In the genomic region with DNA sequence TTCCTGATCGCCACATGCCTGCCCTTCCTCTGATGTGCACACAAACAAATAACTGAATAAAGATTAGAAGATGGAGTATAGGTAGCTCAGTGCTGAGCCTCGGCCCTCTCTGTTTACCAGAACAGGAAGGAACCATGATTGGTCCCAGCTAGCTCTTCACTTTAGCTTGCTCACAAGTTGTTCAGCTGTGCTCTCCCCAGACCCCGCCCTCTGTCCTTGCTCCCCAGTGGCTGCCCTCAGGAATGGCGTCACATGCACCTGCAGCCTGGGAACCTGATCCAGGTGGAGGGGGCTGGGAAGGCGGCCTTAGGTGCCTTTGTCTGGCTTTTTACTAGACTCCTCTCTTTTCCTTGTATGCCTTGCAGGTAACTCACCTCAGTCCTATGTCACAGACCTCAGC, we compare ENCODE assay signal across 14 mouse cellular contexts. TPM values are rescaled to one million over a fixed set of nuclear protein-coding genes. Genes with fewer than 3 reads are reported as not detected.
DNase-seq lines count a peak whose midpoint lies in the region; ATAC-seq and TF ChIP-seq lines count a peak whose summit lies in the region.
"Had no signal": no experiment of that assay in that cellular context is flagged by ENCODE, and none has a peak within 500 bp of the region (broad histone marks: within the 10 kb centered on the region; RNA-seq: fewer than 3 reads in every experiment).

No protein-coding gene starts in this region.

- H3K4me2 ChIP-seq in embryonic facial prominence, embryonic 14.5 days (ENCODE audit: low read depth, low read length) = peak overlapping the region; percentile 43; the same call in 1 of the 2 replicates
- H3K4me2 ChIP-seq in kidney, postnatal 0 days (ENCODE audit: low read length) = peak overlapping the region; percentile 50; the same call in 1 of the 2 replicates
- H3K4me2 ChIP-seq in myocyte (ENCODE audit: low read depth) = peak overlapping the region; percentile 83
- H3K4me2 ChIP-seq: neural tube, embryonic 12.5 days had no signal

- peak overlapping the region; percentile 43; the same call in 1 of the 2 replicates for H3K9ac ChIP-seq in embryonic facial prominence, embryonic 14.5 days (ENCODE audit: low read depth, low read length)
- no peak overlapping the region for H3K9ac ChIP-seq in kidney, postnatal 0 days (ENCODE audit: low read depth, low read length)
- H3K9ac ChIP-seq: liver, postnatal 0 days; neural tube, embryonic 12.5 days had no signal

- DNase-seq in lung, adult 18-20 months = peak; percentile 78 to 88
- DNase-seq in lung, postnatal 14 days = no peak
- DNase-seq in embryonic facial prominence, embryonic 14.5 days (ENCODE audit: low spot score) = peak; percentile 71
- no peak for DNase-seq in kidney, postnatal 0 days (ENCODE audit: low spot score)
- DNase-seq in adrenal gland, adult 18-20 months (ENCODE audit: low spot score in 2 of 2) = no peak
- no peak for DNase-seq in urinary bladder, postnatal 36 days (ENCODE audit: low spot score in 2 of 2)
- DNase-seq in layer of hippocampus, adult 9-10 months (ENCODE audit: low spot score) = no peak
- DNase-seq: liver, postnatal 0 days had no signal

- peaks cover 19% of the 10 kb centered on the region for H3K4me1 ChIP-seq in embryonic facial prominence, embryonic 14.5 days (ENCODE audit: control insufficient read depth, insufficient read depth, low read length)
- H3K4me1 ChIP-seq in kidney, postnatal 0 days (replicated peaks; ENCODE audit: insufficient read depth, low read length) = peaks cover 18% of the 10 kb centered on the region; the same call in 1 of the 2 replicates

- no peak overlapping the region for H3ac ChIP-seq in myocyte (ENCODE audit: control insufficient read depth, insufficient read length)

- H3K4me3 ChIP-seq in embryonic facial prominence, embryonic 14.5 days (ENCODE audit: low read depth, low read length) = peak overlapping the region; percentile 20
- no peak overlapping the region for H3K4me3 ChIP-seq in kidney, postnatal 0 days (replicated peaks; ENCODE audit: low read depth, low read length)
- H3K4me3 ChIP-seq in myocyte = peak overlapping the region; percentile 94
- H3K4me3 ChIP-seq: erythroblast, embryonic 14.5 days; heart, embryonic 10.5 days; neural tube, embryonic 12.5 days had no signal

- no peaks in the 10 kb centered on the region for H3K36me3 ChIP-seq in embryonic facial prominence, embryonic 14.5 days (ENCODE audit: control insufficient read depth, insufficient read depth, low read length)
- no peaks in the 10 kb centered on the region for H3K36me3 ChIP-seq in kidney, postnatal 0 days (ENCODE audit: insufficient read depth, low read length)
- peaks cover 17% of the 10 kb centered on the region for H3K36me3 ChIP-seq in myocyte (ENCODE audit: control insufficient read depth, insufficient read depth)
- H3K36me3 ChIP-seq: heart, embryonic 10.5 days; neural tube, embryonic 12.5 days had no signal

- no peak for TF ChIP-seq POLR2A in myocyte (IDR thresholded peaks at IDR 0.05; ENCODE audit: insufficient read length, low read depth)

- WGBS in embryonic facial prominence, embryonic 14.5 days = 51% methylated on average over 5 of the region's 5 CpGs
- 67% methylated on average over 5 of the region's 5 CpGs for WGBS in kidney, postnatal 0 days

- no peaks in the 10 kb centered on the region for H3K9me3 ChIP-seq in embryonic facial prominence, embryonic 14.5 days (ENCODE audit: control insufficient read depth, low read length)
- no peaks in the 10 kb centered on the region for H3K9me3 ChIP-seq in kidney, postnatal 0 days (replicated peaks; ENCODE audit: low read length)
- H3K9me3 ChIP-seq: heart, embryonic 10.5 days; neural tube, embryonic 12.5 days had no signal

- peak; percentile 79 for ATAC-seq in embryonic facial prominence, embryonic 14.5 days (ENCODE audit: low read depth)
- peak; percentile 72 for ATAC-seq in kidney, postnatal 0 days (replicated peaks; ENCODE audit: low FRiP score, low read depth)
- ATAC-seq: Patski had no signal

- no peak for TF ChIP-seq CTCF in kidney, postnatal 0 days (IDR thresholded peaks at IDR 0.05; ENCODE audit: low read depth)

- no peaks in the 10 kb centered on the region for H3K27me3 ChIP-seq in embryonic facial prominence, embryonic 14.5 days (replicated peaks; ENCODE audit: control insufficient read depth, insufficient read depth, low read length)
- H3K27me3 ChIP-seq in kidney, postnatal 0 days (ENCODE audit: insufficient read depth, low read length) = no peaks in the 10 kb centered on the region
- H3K27me3 ChIP-seq in myocyte (ENCODE audit: control insufficient read depth, insufficient read depth, insufficient read length) = no peaks in the 10 kb centered on the region
- H3K27me3 ChIP-seq: neural tube, embryonic 12.5 days; Patski had no signal

- H3K27ac ChIP-seq in embryonic facial prominence, embryonic 14.5 days (replicated peaks; ENCODE audit: low read depth, low read length) = peak overlapping the region; percentile 82
- peak overlapping the region; percentile 51 for H3K27ac ChIP-seq in kidney, postnatal 0 days
- H3K27ac ChIP-seq: heart, embryonic 10.5 days; neural tube, embryonic 12.5 days had no signal

- H3K79me2 ChIP-seq in myocyte (ENCODE audit: control insufficient read depth, insufficient read depth) = peaks cover 40% of the 10 kb centered on the region

TF ChIP-seq in myocyte, 11 proteins besides CTCF, POLR2A, EP300 and RAD21:
- TF ChIP-seq MYOD1 (IDR thresholded peaks at IDR 0.05; ENCODE audit: control insufficient read depth in 1 of 3, insufficient read length in 2 of 3, low read depth in 2 of 3) (peak in 1 of 3 experiments; percentile 28), CEBPB (IDR thresholded peaks at IDR 0.05; ENCODE audit: insufficient read depth, poor library complexity, severe bottlenecking) (no peak), TCF12 (IDR thresholded peaks at IDR 0.05; ENCODE audit: insufficient read depth, poor library complexity, severe bottlenecking) (no peak), TCF3 (IDR thresholded peaks at IDR 0.05; ENCODE audit: insufficient read length, low read depth) (no peak), E2F4 (IDR thresholded peaks at IDR 0.05; ENCODE audit: insufficient read depth) (no peak), USF1 (IDR thresholded peaks at IDR 0.05; ENCODE audit: low read depth) (no peak), POLR2AphosphoS2 (IDR thresholded peaks at IDR 0.05; ENCODE audit: insufficient read length, low read depth) (no peak), REST (IDR thresholded peaks at IDR 0.05; ENCODE audit: insufficient read depth, insufficient read length) (no peak), MAX (IDR thresholded peaks at IDR 0.05; ENCODE audit: low read depth) (no peak), MYOG (IDR thresholded peaks at IDR 0.05; ENCODE audit: control insufficient read depth in 1 of 3, insufficient read depth in 1 of 3, insufficient read length in 2 of 3, low read depth in 2 of 3) (peak in 1 of 3 experiments; percentile 77)
TF ChIP-seq in myocyte: peak in this region for 2.

RNA-seq across cellular contexts. Expression of gene Arhgef2, which starts 9.4 kb away (rescaled TPM):
- polyA plus RNA-seq in embryonic facial prominence, embryonic 14.5 days (2014; fragmentation: Nextera tagmentation; extraction: Ambion mirVana) = 88.0 and 88.7 TPM in 2 replicates
- 53.7 and 65.4 TPM in 2 replicates for polyA plus RNA-seq in kidney, postnatal 0 days (2015; fragmentation: Nextera tagmentation; extraction: Ambion mirVana)
- 361 TPM for polyA plus RNA-seq in myocyte (2012; fragmentation: generic; extraction: Trizol)
- 10 to 100 TPM; 19.4 to 27.0 TPM for total RNA-seq in adrenal gland, adult 18-20 months (2021)

RNA-seq across cellular contexts. Expression of gene Rxfp4, which starts 37.8 kb away (rescaled TPM):
- 0.18 TPM in 1 of 2 replicates, not detected in the other for polyA plus RNA-seq in embryonic facial prominence, embryonic 14.5 days (2014; fragmentation: Nextera tagmentation; extraction: Ambion mirVana)
- polyA plus RNA-seq in kidney, postnatal 0 days (2015; fragmentation: Nextera tagmentation; extraction: Ambion mirVana) = not detected in 2 replicates
- polyA plus RNA-seq in myocyte (2012; fragmentation: generic; extraction: Trizol) = not detected
- total RNA-seq in adrenal gland, adult 18-20 months (2021) = not detected
- polyA plus RNA-seq: erythroblast, embryonic 14.5 days; heart, embryonic 10.5 days; liver, postnatal 0 days; neural tube, embryonic 12.5 days; Patski; small intestine, adult 2 months had no signal

RNA-seq across cellular contexts. Expression of gene Ssr2, which starts 39.4 kb away (rescaled TPM):
- polyA plus RNA-seq in embryonic facial prominence, embryonic 14.5 days (2014; fragmentation: Nextera tagmentation; extraction: Ambion mirVana) = 289 and 337 TPM in 2 replicates
- 294 and 311 TPM in 2 replicates for polyA plus RNA-seq in kidney, postnatal 0 days (2015; fragmentation: Nextera tagmentation; extraction: Ambion mirVana)
- 294 TPM for polyA plus RNA-seq in myocyte (2012; fragmentation: generic; extraction: Trizol)
- total RNA-seq in adrenal gland, adult 18-20 months (2021) = 100 to 1,000 TPM; 145 to 198 TPM

Comparison
In these comparisons a context has a peak if more than half of its experiments do, and no peak if none do; other contexts are left out.
1. DNase-seq: peak in lung, adult 18-20 months (2 of 2) and embryonic facial prominence, embryonic 14.5 days (single experiment); none in lung, postnatal 14 days (single experiment), kidney, postnatal 0 days (single experiment), adrenal gland, adult 18-20 months (0 of 2), urinary bladder, postnatal 36 days (0 of 2) and layer of hippocampus, adult 9-10 months (single experiment).
2. Peak in every context shown above with its lines, with median percentiles within 50 percentile points of each other: H3K4me2 ChIP-seq.